Mouse (Mus musculus): ENCODE measurements around the gene Ednra.

DNA sequence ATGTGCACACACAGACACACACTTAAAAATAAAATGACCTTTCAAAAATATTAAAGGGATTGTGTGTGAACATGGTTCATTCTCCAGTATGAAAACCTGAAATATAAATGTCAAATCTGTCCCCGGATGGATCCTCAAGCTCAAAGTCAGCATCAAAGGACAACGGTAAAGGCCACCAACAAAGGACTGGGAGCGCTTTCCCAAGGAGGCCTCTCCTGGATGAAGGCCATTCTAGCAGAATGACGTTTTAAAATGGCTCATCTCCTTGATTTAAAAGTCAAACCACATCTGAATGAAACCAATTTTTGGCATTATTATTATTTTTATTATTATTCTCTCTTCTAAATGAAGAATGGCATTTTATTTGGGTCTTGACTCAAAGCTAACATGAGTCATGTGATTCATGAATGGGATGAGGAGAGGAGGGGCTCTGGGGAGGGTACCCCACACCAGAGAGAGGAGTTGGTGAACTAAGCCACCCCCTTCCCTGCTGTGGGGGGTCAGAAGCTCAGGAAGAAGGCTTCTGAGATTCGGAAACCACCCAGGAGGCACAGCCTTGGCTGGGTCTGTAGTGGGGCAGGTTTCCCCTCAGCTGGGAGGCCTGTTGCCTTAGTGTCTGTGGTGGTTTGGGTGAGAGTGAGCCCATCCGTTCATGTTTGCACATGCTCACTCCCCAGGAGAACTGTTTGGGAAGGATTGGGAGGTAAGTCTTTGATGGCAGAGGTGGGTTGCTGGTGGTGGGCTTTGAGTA is 40.7 kb downstream of the Ednra start:
- TF ChIP-seq CTCF (IDR thresholded peaks at IDR 0.05; ENCODE audit: low read depth) (no peak), EP300 (IDR thresholded peaks at IDR 0.05; ENCODE audit: low read depth) (no peak)
